Mouse (Mus musculus) liver, embryonic 14.5 days (tissue): ENCODE measurements around the gene Cacng8. TPM values are rescaled to one million over a fixed set of nuclear protein-coding genes. Genes with fewer than 3 reads are reported as not detected.

Experiments
- ATAC-seq: fragments of 200-750 bp; cut with Nextera tagmentation; 2 replicates; pipeline ENCODE4 v1.8.0; 2017; ENCODE audit warnings: moderate number of reproducible peaks, mild to moderate bottlenecking, moderate library complexity; ENCODE audit not compliant: insufficient read depth
- DNase-seq, 3 experiments: peaks; one replicate each; pipeline ENCODE4 v3.0.0-alpha.2; 2012 to 2013; ENCODE audit warnings: low read depth in 3 of 3, low spot score in 3 of 3
- H3K27ac ChIP-seq: fragments of 300-500 bp; sonication (generic); 2 replicates; pipeline ENCODE4 v1.5.1; 2014; ENCODE audit warnings: moderate library complexity, mild to moderate bottlenecking, control low read depth, inconsistent platforms
- H3K27me3 ChIP-seq: fragments of 300-500 bp; sonication (generic); 2 replicates; pipeline ENCODE4 v1.6.1; 2014; ENCODE audit warnings: mild to moderate bottlenecking, low read length, moderate library complexity; ENCODE audit not compliant: control insufficient read depth, insufficient read depth
- H3K36me3 ChIP-seq: fragments of 300-500 bp; sonication (generic); replicated peaks from 2 replicates; pipeline ENCODE4 v1.6.1; 2014; ENCODE audit warnings: low read depth; ENCODE audit not compliant: control insufficient read depth, insufficient read depth
- H3K4me1 ChIP-seq, 2 experiments: fragments of 200-500 bp in 1 of 2; fragments of 300-500 bp in 1 of 2; sonication (generic) in 1 of 2; replicated peaks; 2 replicates each; pipeline ENCODE4 v1.6.1; 2012 to 2014; ENCODE audit warnings: antibody characterized with exemption in 1 of 2, inconsistent platforms in 1 of 2, low read length in 1 of 2; ENCODE audit not compliant: control insufficient read depth in 2 of 2, insufficient read depth in 2 of 2
- H3K4me2 ChIP-seq: fragments of 300-500 bp; sonication (generic); 2 replicates; pipeline ENCODE4 v1.6.1; 2014; ENCODE audit warnings: low read depth, mild to moderate bottlenecking, control low read depth, moderate library complexity
- H3K4me3 ChIP-seq, 2 experiments: fragments of 200-500 bp in 1 of 2; fragments of 300-500 bp in 1 of 2; sonication (generic) in 1 of 2; 2 replicates each; pipeline ENCODE4 v1.5.1; 2012 to 2014; ENCODE audit warnings: low read depth in 2 of 2, low read length in 2 of 2, mild to moderate bottlenecking in 2 of 2, control low read depth in 1 of 2, inconsistent platforms in 1 of 2, moderate library complexity in 1 of 2; ENCODE audit not compliant: insufficient read depth in 1 of 2
- H3K9ac ChIP-seq: fragments of 300-500 bp; sonication (generic); replicated peaks from 2 replicates; pipeline ENCODE4 v1.6.1; 2014; ENCODE audit warnings: mild to moderate bottlenecking, control low read depth, moderate library complexity
- H3K9me3 ChIP-seq: fragments of 300-500 bp; sonication (generic); 2 replicates; pipeline ENCODE4 v1.6.1; 2016; ENCODE audit warnings: low read length, mixed read lengths; ENCODE audit not compliant: control insufficient read depth
- CTCF ChIP-seq: IDR thresholded peaks from 2 replicates; pipeline ENCODE4 v1.5.1; 2016; ENCODE audit warnings: antibody characterized with exemption, low read depth, control low read depth
- EP300 ChIP-seq: IDR thresholded peaks from 2 replicates; pipeline ENCODE4 v1.6.1; 2016; ENCODE audit warnings: antibody characterized with exemption, low read depth
- WGBS: fragments of 180-500 bp; shearing (Covaris S2); extraction: QIAGEN DNeasy Blood & Tissue Kit; methylation state at CpG from one replicate; pipeline ENCODE4 v1.1.7; 2014; ENCODE audit not compliant: insufficient replicate concordance; 5-methylcytosine and 5-hydroxymethylcytosine counted together
- polyA plus RNA-seq, 2 experiments: library from polyadenylated mRNA; depleted of rRNA in 1 of 2; stranded (reverse) in 1 of 2; unstranded in 1 of 2; fragments of >200 nt; fragmentation: Nextera tagmentation in 1 of 2; extraction: Ambion mirVana in 1 of 2; gene quantifications; 2 replicates each; pipeline versions ENCODE4 v1.2.1 to v1.2.3; 2012 to 2014

The Cacng8 gene
- polyA plus RNA-seq, 2 experiments, result 0.04 TPM; not detected in 1

DNA sequence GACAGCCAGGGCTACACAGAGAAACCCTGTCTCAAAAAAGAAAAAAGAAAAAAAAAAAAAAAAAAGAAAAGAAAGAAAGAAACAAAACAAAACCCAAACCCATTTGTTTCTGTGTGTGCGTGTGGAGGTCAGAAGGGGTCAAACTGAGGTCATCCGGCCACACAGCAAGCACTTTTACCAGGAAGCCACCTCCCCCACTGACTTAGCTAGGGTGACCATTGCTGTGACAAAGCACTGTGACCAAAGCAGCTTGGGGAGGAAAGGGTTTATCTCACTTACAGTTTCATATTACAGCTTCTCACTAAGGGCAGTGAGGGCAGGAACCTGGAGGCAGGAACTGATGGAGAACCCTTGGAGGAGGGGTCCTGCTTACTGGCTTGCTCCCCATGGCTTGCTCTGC is 18.1 kb upstream of the Cacng8 start:
- Histone ChIP-seq H3K27me3 (peaks cover 4% of the 10 kb centered on the region), H3K9me3 (no peaks in the 10 kb centered on the region), H3K4me3 (no peak overlapping the region), H3K9ac (no peak overlapping the region), H3K4me1 (no peaks in the 10 kb centered on the region), H3K4me2 (no peak overlapping the region), H3K27ac (no peak overlapping the region), H3K36me3 (no peaks in the 10 kb centered on the region)
- ATAC-seq (no peak), DNase-seq (no peak)
- TF ChIP-seq EP300, result no peak
- 60% methylated on average over 2 of the region's 2 CpGs for WGBS

DNA sequence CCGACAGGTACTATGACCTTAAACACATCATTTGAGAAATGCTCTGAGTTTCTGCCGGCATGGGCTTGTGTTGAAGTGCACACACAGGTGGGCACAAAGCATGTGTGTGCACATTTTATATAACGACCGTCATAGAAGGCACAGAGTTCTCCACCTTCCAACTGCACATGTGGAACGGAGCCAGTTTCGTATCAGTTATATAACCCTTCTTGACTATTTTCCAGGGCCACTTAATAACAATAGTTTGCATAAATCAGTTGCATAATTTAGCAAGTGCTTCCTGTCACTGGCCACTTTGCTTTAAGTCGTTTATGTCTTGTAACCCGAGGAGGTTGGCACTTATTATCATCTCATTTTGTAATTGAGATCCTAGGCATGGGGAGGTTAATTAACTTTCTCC is 16.7 kb upstream of the Cacng8 start:
- H3K9me3 ChIP-seq, result no peaks in the 10 kb centered on the region
- TF ChIP-seq CTCF (no peak), EP300 (no peak)
- WGBS, result 68% methylated on average over 8 of the region's 8 CpGs
- ATAC-seq, result no peak
- no peak overlapping the region for H3K4me3 ChIP-seq
- no peaks in the 10 kb centered on the region for H3K4me1 ChIP-seq
- DNase-seq, result no peak
- H3K4me2 ChIP-seq, result no peak overlapping the region
- no peaks in the 10 kb centered on the region for H3K36me3 ChIP-seq
- H3K27me3 ChIP-seq, result no peaks in the 10 kb centered on the region
- no peak overlapping the region for H3K9ac ChIP-seq
- no peak overlapping the region for H3K27ac ChIP-seq

DNA sequence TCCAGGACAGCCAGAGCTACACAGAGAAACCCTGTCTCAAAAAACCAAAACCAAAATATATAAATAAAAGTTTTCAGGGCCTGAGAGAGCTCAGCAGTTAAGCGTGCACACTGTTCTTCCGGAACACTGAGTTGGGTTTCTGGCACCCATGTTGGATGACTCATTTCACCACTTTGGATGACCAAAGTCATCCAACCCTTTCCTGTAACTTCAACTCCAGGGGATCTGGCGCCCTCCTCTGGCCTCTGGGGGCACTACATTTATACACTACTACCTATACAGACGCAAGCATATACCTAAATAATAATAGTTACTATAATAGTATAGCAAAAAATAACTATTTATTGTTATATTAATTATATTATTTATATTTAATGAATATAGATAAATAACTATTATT is 13.7 kb upstream of the Cacng8 start:
- Histone ChIP-seq H3K4me1 (no peaks in the 10 kb centered on the region), H3K36me3 (no peaks in the 10 kb centered on the region), H3K4me2 (no peak overlapping the region), H3K4me3 (no peak overlapping the region), H3K9ac (no peak overlapping the region), H3K27me3 (no peaks in the 10 kb centered on the region), H3K27ac (no peak overlapping the region), H3K9me3 (no peaks in the 10 kb centered on the region)
- no peak for TF ChIP-seq EP300
- peak; percentile 41; the same call in 1 of the 2 replicates for TF ChIP-seq CTCF
- ATAC-seq, result no peak
- 37% methylated on average over 4 of the region's 4 CpGs for WGBS
- no peak for DNase-seq

DNA sequence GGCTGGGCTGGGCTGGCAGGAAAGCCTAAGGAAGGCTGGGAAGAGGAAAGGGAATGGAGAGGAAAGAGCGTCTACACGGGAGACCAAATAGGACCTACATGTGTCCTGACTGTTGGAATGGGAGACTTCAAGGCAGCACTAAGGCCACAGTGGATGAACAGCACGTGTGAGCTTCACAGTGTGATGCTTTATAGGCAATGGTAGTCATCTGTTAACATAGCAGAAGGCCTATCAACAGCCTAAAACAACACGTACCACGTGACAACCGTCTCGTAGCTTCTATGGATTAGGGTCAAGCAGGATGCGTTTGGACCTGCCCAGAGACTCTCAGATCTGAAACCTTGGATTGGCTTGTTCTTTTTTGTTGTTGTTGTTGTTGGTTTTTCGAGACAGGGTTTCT is 8.4 kb upstream of the Cacng8 start:
- Histone ChIP-seq H3K4me3 (no peak overlapping the region), H3K27me3 (no peaks in the 10 kb centered on the region), H3K9me3 (no peaks in the 10 kb centered on the region), H3K9ac (no peak overlapping the region), H3K36me3 (no peaks in the 10 kb centered on the region), H3K4me1 (no peaks in the 10 kb centered on the region), H3K4me2 (no peak overlapping the region), H3K27ac (no peak overlapping the region)
- ATAC-seq (no peak), DNase-seq (no peak)
- WGBS, result 58% methylated on average over 9 of the region's 9 CpGs
- TF ChIP-seq CTCF (no peak), EP300 (no peak)

DNA sequence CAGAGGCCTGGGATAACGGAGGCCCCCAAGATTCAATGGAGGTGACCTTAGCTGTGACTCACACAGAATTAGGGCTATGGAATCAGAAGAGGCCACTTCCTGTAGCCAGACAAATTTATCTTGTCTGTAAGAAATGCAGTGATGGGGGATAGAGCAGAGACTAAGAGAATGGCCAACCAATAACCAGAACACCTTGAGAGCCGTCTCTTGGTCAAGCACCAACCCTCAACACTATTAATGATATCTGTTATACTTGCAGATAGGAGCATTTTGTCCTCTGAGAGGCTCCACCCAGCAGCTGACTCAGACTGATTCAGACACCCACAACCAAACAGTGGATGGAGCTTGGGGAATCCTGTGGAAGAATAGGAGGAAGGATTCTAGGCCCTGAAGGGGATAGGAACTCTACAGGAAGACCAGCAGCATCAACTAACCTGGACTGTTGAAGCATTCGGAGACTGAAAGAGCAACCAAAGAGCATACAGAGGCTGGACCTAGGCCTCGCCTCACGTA is 5.6 kb upstream of the Cacng8 start:
- H3K36me3 ChIP-seq, result no peaks in the 10 kb centered on the region
- H3K4me3 ChIP-seq, result no peak overlapping the region
- DNase-seq (no peak), ATAC-seq (no peak)
- no peak overlapping the region for H3K4me2 ChIP-seq
- no peaks in the 10 kb centered on the region for H3K4me1 ChIP-seq
- TF ChIP-seq CTCF (no peak), EP300 (no peak)
- 67% methylated on average over 5 of the region's 5 CpGs for WGBS
- H3K27me3 ChIP-seq, result no peaks in the 10 kb centered on the region
- H3K9ac ChIP-seq, result no peak overlapping the region
- H3K9me3 ChIP-seq, result no peaks in the 10 kb centered on the region
- no peak overlapping the region for H3K27ac ChIP-seq
